Mouse (Mus musculus) forebrain, embryonic 10.5 days (tissue): ENCODE results near the gene Dera. TPM values are rescaled to one million over a fixed set of nuclear protein-coding genes. Genes with fewer than 3 reads are reported as not detected.
"Not testable (repeated sequence)": the region's sequence is repeated elsewhere in the genome, so short reads cannot be mapped to it uniquely, and the experiment has no call there.

Source experiments
- DNase-seq: peaks from one replicate; pipeline ENCODE4 v3.0.0-alpha.2; 2017; ENCODE audit warnings: low spot score; ENCODE audit errors: extremely low spot score
- H3K27ac ChIP-seq: fragments of 300-500 bp; sonication (generic); 2 replicates; pipeline ENCODE4 v1.5.1; 2016; ENCODE audit warnings: mild to moderate bottlenecking
- H3K27me3 ChIP-seq: fragments of 300-500 bp; sonication (generic); 2 replicates; pipeline ENCODE4 v1.6.1; 2016; ENCODE audit warnings: mild to moderate bottlenecking; ENCODE audit not compliant: poor library complexity, severe bottlenecking
- H3K36me3 ChIP-seq: fragments of 300-500 bp; sonication (generic); replicated peaks from 2 replicates; pipeline ENCODE4 v1.6.1; 2016; ENCODE audit warnings: mild to moderate bottlenecking, moderate library complexity
- H3K4me1 ChIP-seq: fragments of 300-500 bp; sonication (generic); 2 replicates; pipeline ENCODE4 v1.6.1; 2016
- H3K4me3 ChIP-seq: fragments of 300-500 bp; sonication (generic); 2 replicates; pipeline ENCODE4 v1.5.1; 2016; ENCODE audit warnings: mild to moderate bottlenecking, moderate library complexity
- H3K9me3 ChIP-seq: fragments of 300-500 bp; sonication (generic); 2 replicates; pipeline ENCODE4 v1.6.1; 2016; ENCODE audit warnings: mild to moderate bottlenecking, moderate library complexity
- WGBS: fragments of 180-500 bp; shearing (Covaris S2); methylation state at CpG from one replicate; pipeline ENCODE4 v1.1.7; 2016; 5-methylcytosine and 5-hydroxymethylcytosine counted together
- polyA plus RNA-seq: library from polyadenylated mRNA; unstranded; fragments of >200 nt; fragmentation: Nextera tagmentation; extraction: Ambion mirVana; gene quantifications from 2 replicates; pipeline ENCODE4 v1.2.1, GENCODE M21; 2016

Gene Dera
- polyA plus RNA-seq = 67.2 and 69.5 TPM in 2 replicates

DNA sequence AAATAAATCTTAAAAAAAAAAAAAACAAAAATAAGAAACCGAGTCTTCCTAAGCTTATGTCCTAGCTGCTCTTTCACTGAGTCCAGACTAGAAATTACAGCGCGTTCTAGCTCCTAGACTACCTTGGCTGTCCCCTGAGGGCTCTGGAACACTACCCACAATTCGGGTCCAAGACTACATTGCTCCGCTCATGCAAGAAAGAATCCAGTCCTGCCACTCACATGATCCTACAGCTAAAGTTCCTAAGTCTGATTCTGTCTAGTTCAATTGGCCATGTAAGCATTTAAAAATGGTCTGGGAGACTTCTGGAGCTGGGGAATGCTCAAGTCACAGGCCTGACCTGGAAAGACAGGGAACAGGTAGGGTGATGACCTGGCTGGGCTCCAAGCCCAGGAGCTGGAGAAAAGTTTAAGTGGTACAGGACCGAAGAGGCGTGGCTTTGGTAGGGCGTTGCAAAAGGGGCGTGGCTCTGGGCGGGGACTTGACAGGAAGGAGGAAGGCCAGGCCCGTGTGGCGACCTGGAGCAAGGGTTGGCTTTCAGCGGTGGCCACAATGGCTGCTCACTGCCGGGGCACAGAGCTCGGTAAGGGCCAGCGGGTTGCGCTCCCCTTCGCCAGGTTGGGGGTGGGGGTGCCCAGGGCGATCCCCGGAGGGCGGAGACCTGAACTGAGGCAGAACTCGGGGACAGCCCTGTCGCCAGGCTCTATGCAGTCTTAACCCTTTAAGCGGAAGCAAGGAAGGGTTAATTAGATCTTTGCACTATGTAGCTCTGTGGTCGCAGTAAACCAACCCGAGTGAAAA is at the start of gene Dera:
Dera (plus strand) TSS at position 491 of the 801 bp plus-strand sequence.
- Histone ChIP-seq H3K27ac (peak within 1 kb of the TSS; percentile 92), H3K36me3 (peaks cover 35% of the 10 kb centered on the region), H3K9me3 (no peaks in the 10 kb centered on the region), H3K4me3 (peak within 1 kb of the TSS; percentile 77), H3K27me3 (no peaks in the 10 kb centered on the region), H3K4me1 (peaks cover 20% of the 10 kb centered on the region)
- 13% methylated on average over 26 of the region's 26 CpGs for WGBS
- DNase-seq = peak; percentile 90

DNA sequence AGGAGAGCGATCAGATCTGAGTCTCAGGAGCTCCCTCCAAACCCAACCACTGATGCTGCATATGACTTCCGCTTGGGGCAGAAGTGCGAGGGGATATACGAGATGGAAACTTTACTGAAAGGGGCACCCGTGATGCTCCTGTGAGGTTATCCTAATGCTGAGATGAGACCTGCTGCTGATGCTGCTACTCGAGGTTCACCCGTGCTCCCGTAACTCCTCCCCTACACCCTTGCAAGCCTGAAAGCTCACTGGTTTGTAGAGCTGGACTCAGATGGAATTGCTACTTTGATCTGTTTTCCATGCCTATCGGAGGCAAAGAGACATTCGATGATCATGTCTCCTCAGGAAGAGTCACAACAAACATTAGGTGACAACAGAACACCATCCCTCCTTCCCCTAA is 48.1 kb upstream of the Dera start:
- no peak overlapping the region for H3K4me3 ChIP-seq
- no peak overlapping the region for H3K27ac ChIP-seq
- H3K36me3 ChIP-seq = no peaks in the 10 kb centered on the region
- DNase-seq = no peak
- 93% methylated on average over 10 of the region's 10 CpGs for WGBS
- H3K9me3 ChIP-seq = no peaks in the 10 kb centered on the region
- no peaks in the 10 kb centered on the region for H3K27me3 ChIP-seq
- H3K4me1 ChIP-seq = no peaks in the 10 kb centered on the region

- H3K27ac ChIP-seq, DNase-seq, H3K4me3 ChIP-seq, H3K27me3 ChIP-seq, H3K9me3 ChIP-seq, H3K4me1 ChIP-seq, H3K36me3 ChIP-seq: not testable (repeated sequence)
- WGBS = 89% methylated on average over 13 of the region's 13 CpGs
Observed at GRCm38 (mm10) chr6:137708726-137709405, 45.5 kb upstream of the Dera start.

GRCm38 (mm10) chr6:137710179-137711037 is 43.9 kb upstream of the Dera start:
- H3K4me3 ChIP-seq = no peak overlapping the region
- H3K9me3 ChIP-seq = no peaks in the 10 kb centered on the region
- no peaks in the 10 kb centered on the region for H3K36me3 ChIP-seq
- H3K27ac ChIP-seq = no peak overlapping the region
- 88% methylated on average over 14 of the region's 14 CpGs for WGBS
- no peak for DNase-seq
- H3K27me3 ChIP-seq = no peaks in the 10 kb centered on the region
- H3K4me1 ChIP-seq = peaks cover 9% of the 10 kb centered on the region

DNA sequence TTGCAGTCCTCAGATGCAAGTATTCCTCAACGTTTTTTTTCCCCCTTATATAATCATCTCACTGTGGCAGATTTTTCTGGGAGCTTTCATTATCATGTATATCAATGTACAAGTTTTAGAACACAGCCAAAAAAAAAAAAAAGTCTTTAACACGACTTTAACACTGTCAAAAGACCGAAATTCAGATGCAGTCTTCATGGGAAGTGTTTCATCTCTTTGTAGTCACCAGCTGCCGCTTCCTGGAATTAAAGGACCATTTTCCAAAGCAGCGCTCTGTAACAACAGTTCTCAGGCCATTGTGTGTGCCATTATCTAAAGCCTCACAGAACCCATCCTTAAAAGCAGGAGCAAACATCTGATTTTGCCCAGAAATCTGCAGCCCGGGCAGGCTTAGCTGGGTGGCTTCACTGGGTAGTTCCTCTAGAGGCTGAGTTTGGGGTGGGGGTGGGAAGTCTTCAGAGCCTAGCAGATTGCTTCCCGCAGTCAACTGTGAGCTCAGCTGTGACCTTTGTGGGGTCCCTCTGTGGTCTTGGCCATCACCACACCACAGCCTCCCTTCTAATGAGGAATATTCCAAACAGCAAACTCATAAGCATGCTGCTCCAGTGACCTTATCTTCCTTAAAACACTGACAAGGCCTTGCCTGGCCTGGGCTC is 41.6 kb upstream of the Dera start:
- H3K27ac ChIP-seq = peak overlapping the region; percentile 75
- no peaks in the 10 kb centered on the region for H3K27me3 ChIP-seq
- H3K36me3 ChIP-seq = no peaks in the 10 kb centered on the region
- no peaks in the 10 kb centered on the region for H3K9me3 ChIP-seq
- H3K4me1 ChIP-seq = peaks cover 9% of the 10 kb centered on the region
- DNase-seq = no peak
- no peak overlapping the region for H3K4me3 ChIP-seq
- WGBS = 60% methylated on average over 7 of the region's 7 CpGs

DNA sequence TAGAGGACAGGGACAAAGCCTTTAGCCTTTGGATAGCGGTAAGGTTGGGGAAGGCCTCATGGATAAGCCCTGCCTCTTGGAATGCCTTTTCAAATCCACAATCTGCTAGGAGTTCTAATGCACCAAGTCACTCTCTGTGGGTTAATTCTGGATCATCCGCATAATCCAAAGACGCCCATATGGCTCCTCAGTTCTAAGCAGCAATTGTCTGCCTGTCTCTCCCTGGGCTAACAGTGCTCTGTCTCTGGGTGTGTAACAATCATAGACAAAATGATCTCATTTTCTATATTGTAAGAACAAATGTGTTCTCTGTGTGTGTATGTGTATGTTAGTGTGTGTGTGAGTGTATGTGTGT is 41.1 kb upstream of the Dera start:
- Histone ChIP-seq H3K27me3 (no peaks in the 10 kb centered on the region), H3K36me3 (no peaks in the 10 kb centered on the region), H3K27ac (peak overlapping the region; percentile 75), H3K4me3 (no peak overlapping the region), H3K9me3 (no peaks in the 10 kb centered on the region), H3K4me1 (peaks cover 9% of the 10 kb centered on the region)
- WGBS = 70% methylated on average over 3 of the region's 3 CpGs
- DNase-seq = no peak

DNA sequence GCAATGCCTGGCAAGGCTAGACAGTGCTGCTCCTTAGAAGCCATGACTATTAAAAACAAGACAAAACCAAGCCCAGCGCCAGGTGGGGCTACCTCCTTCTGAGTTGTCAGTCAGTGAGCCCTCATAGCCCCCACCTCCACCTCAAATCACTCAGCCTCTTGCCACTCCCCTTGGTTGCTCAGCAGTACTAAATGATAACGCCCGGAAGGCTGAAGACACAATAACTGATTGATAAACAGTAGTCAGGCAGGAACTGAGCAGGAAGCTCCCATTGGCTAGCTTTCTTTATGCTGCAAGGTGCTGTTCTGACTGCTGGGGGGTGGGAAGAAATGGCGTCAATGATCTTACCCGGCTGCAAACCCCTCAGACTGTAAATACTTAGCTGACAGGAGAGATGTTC is 37.5 kb upstream of the Dera start:
- Histone ChIP-seq H3K27me3 (no peaks in the 10 kb centered on the region), H3K9me3 (no peaks in the 10 kb centered on the region), H3K36me3 (no peaks in the 10 kb centered on the region), H3K4me3 (no peak overlapping the region), H3K27ac (no peak overlapping the region), H3K4me1 (peaks cover 9% of the 10 kb centered on the region)
- 75% methylated on average over 5 of the region's 5 CpGs for WGBS
- no peak for DNase-seq

DNA sequence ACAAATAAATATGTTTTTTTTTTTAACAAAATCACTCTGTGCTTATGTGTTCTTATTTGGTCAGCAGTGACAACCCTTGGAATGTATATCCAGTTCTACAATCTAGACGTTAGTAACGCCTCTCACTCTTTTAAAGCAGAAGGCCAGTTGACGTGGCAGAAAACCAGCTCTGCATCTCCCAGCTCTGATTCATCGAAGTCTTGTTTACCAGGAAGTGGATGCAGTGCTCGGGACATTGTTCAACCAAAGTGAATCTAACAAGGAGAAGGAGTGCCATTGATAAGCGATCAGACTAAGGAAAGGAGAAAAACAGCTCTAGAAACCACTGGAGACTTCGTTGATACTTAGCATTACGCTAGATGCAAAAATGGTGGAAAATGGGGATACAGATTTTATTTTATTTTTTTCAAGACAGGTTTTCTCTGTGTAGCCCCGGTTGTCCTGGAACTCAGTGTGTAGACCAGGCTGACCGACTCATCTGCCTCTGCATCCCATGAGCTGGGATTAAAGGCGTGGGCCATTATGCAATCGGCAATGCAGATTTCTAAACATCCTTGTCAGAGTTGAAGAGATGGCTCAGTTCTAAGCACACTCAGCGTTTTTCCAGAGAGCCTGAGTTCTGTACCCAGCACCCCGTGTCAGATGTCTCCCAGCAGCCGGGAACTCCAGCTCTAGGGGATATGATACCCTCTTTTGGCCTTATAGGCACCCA is 32.0 kb upstream of the Dera start:
- no peaks in the 10 kb centered on the region for H3K36me3 ChIP-seq
- no peak overlapping the region for H3K27ac ChIP-seq
- H3K4me3 ChIP-seq = no peak overlapping the region
- H3K27me3 ChIP-seq = no peaks in the 10 kb centered on the region
- H3K4me1 ChIP-seq = no peaks in the 10 kb centered on the region
- WGBS = 91% methylated on average over 15 of the region's 15 CpGs
- DNase-seq = no peak
- H3K9me3 ChIP-seq = no peaks in the 10 kb centered on the region

DNA sequence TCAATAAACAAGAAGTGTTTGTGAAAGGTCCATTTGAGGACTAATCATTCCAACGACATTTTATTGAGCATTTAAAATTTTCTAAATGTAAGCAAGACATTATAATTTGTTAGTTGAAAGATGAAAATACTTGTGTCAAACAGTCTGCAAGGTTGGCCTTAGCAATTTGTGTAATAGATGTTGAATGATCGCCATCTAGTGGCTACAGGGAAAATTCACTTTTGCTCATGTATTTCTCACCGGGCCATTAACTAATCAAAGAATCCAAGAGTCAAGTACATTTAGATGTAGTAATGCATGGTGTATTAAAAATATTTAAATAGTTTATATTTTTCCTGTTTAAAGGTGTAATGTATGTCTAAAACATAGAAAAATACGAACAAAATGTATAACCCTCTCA is 30.4 kb upstream of the Dera start:
- Histone ChIP-seq H3K27me3 (no peaks in the 10 kb centered on the region), H3K36me3 (no peaks in the 10 kb centered on the region), H3K4me3 (no peak overlapping the region), H3K27ac (no peak overlapping the region), H3K4me1 (no peaks in the 10 kb centered on the region), H3K9me3 (no peaks in the 10 kb centered on the region)
- DNase-seq = no peak
- WGBS = 8% methylated on average over 4 of the region's 4 CpGs

- peaks cover 17% of the 10 kb centered on the region for H3K4me1 ChIP-seq
- H3K27ac ChIP-seq = peak overlapping the region; percentile 94
- no peak for DNase-seq
- peaks cover 32% of the 10 kb centered on the region for H3K36me3 ChIP-seq
- WGBS = 11% methylated on average over 7 of the region's 7 CpGs
- no peaks in the 10 kb centered on the region for H3K9me3 ChIP-seq
- peak overlapping the region; percentile 92 for H3K4me3 ChIP-seq
- H3K27me3 ChIP-seq = peaks cover 14% of the 10 kb centered on the region
Observed at GRCm38 (mm10) chr6:137734460-137734845, 19.9 kb upstream of the Dera start.

GRCm38 (mm10) chr6:137734846-137735609 is 19.3 kb upstream of the Dera start, which contains the start of gene Strap:
Strap (plus strand) TSS chr6:137735078.
- Histone ChIP-seq H3K27me3 (peaks cover 14% of the 10 kb centered on the region), H3K4me3 (peak within 1 kb of the TSS; percentile 92), H3K9me3 (no peaks in the 10 kb centered on the region), H3K27ac (peak within 1 kb of the TSS; percentile 94), H3K4me1 (peaks cover 17% of the 10 kb centered on the region), H3K36me3 (peaks cover 38% of the 10 kb centered on the region)
- DNase-seq = peak; percentile 98
- WGBS = under 1% methylated on average over 80 of the region's 86 CpGs
